Mouse (Mus musculus): ENCODE results near the gene Klhdc3.

Klhdc3 gene

GRCm38 (mm10) chr17:46702100-46702499 is 21.4 kb upstream of the Klhdc3 start:
- no peak for DNase-seq (ENCODE audit: low read depth)

GRCm38 (mm10) chr17:46701489-46701888 is 20.8 kb upstream of the Klhdc3 start:
- no peak for DNase-seq (ENCODE audit: low read depth)

- DNase-seq (ENCODE audit: low read depth): no peak
These were observed 19.2 kb upstream of the Klhdc3 start for GRCm38 (mm10) chr17:46699912-46700311.

GRCm38 (mm10) chr17:46699245-46699644 is 18.5 kb upstream of the Klhdc3 start:
- DNase-seq (ENCODE audit: low read depth): no peak

- DNase-seq (ENCODE audit: low read depth): no peak
These were observed 17.8 kb upstream of the Klhdc3 start for GRCm38 (mm10) chr17:46698515-46698914.

GRCm38 (mm10) chr17:46694517-46695063 is 13.9 kb upstream of the Klhdc3 start:
- no peak for DNase-seq (ENCODE audit: low read depth)

- DNase-seq (ENCODE audit: low read depth): no peak
These were observed 10.7 kb upstream of the Klhdc3 start for GRCm38 (mm10) chr17:46691390-46691789.

- no peak for DNase-seq (ENCODE audit: low read depth)
These were observed 10.0 kb upstream of the Klhdc3 start for GRCm38 (mm10) chr17:46690665-46691064.

GRCm38 (mm10) chr17:46685913-46686312 is 5.2 kb upstream of the Klhdc3 start:
- DNase-seq (ENCODE audit: low read depth): no peak

GRCm38 (mm10) chr17:46682654-46683389 is 2.1 kb upstream of the Klhdc3 start:
- no peak for DNase-seq (ENCODE audit: low read depth)

- no peak for DNase-seq (ENCODE audit: low read depth)
These were observed 878 bp upstream of the Klhdc3 start for GRCm38 (mm10) chr17:46681466-46682118.

GRCm38 (mm10) chr17:46679843-46680759 is 613 bp downstream of the Klhdc3 start:
- peak; percentile 34 for DNase-seq (ENCODE audit: low read depth)

GRCm38 (mm10) chr17:46678911-46679310 is 1.8 kb downstream of the Klhdc3 start:
- DNase-seq (ENCODE audit: low read depth): no peak

- no peak for DNase-seq (ENCODE audit: low read depth)
These were observed 2.3 kb downstream of the Klhdc3 start, which contains the start of gene Mea1 for GRCm38 (mm10) chr17:46678416-46678815. Mea1 (plus strand) TSS chr17:46678793.

- DNase-seq (ENCODE audit: low read depth): no peak
These were observed 6.0 kb downstream of the Klhdc3 start for GRCm38 (mm10) chr17:46674530-46675283.

- DNase-seq (ENCODE audit: low read depth): peak; percentile 90
These were observed 6.7 kb downstream of the Klhdc3 start, which contains the start of gene Rrp36 for GRCm38 (mm10) chr17:46673850-46674529. Rrp36 (minus strand) TSS chr17:46674352.

- no peak for DNase-seq (ENCODE audit: low read depth)
These were observed 10.8 kb downstream of the Klhdc3 start for GRCm38 (mm10) chr17:46669911-46670310.

- no peak for DNase-seq (ENCODE audit: low read depth)
These were observed 13.0 kb downstream of the Klhdc3 start for GRCm38 (mm10) chr17:46667712-46668111.

- no peak for DNase-seq (ENCODE audit: low read depth)
These were observed 18.0 kb downstream of the Klhdc3 start for GRCm38 (mm10) chr17:46662730-46663129.

GRCm38 (mm10) chr17:46661981-46662380 is 18.7 kb downstream of the Klhdc3 start:
- no peak for DNase-seq (ENCODE audit: low read depth)

- DNase-seq (ENCODE audit: low read depth): no peak
These were observed 19.4 kb downstream of the Klhdc3 start for GRCm38 (mm10) chr17:46661351-46661750.
